Mouse (Mus musculus): ENCODE data around the gene Col4a1.

DNA sequence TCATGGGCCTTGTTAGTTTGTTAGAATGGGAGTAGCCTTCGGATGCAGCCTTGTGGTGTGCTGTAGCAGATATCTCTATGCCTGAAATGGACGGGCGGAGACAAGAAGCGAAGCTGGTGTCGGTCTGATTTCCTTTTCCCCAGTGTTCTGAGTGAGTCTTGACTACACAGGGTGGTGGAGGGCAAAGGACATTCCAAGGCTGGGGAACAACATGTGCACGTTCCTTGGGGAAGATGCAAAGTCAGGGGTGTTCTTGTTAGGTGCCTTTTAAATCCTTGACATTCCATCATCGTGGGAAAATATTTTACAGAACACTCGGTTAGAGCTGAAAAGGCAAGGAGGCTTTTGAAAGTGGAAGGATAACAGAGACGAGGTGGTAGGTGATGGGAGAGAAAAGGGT is 31.8 kb upstream of the Col4a1 start:
- TF ChIP-seq CTCF (IDR thresholded peaks at IDR 0.05; ENCODE audit: extremely low read depth, insufficient read depth, insufficient read length, insufficient replicate concordance) = no peak
- no peak for TF ChIP-seq POLR2A (IDR thresholded peaks at IDR 0.05; ENCODE audit: low read depth, low read length)
